Mouse (Mus musculus) bone marrow, adult 2 months (tissue): ENCODE measurements around the gene Camk2g.

Source experiments
- CTCF ChIP-seq: fragments of 200-500 bp; IDR thresholded peaks from 2 replicates; pipeline ENCODE4 v1.5.1; 2011; ENCODE audit warnings: low read length, control low read depth; ENCODE audit not compliant: control insufficient read depth, insufficient read depth
- POLR2A ChIP-seq: fragments of 200-500 bp; IDR thresholded peaks from 2 replicates; pipeline ENCODE4 v1.6.1; 2011; ENCODE audit warnings: low read depth, mild to moderate bottlenecking, control low read depth, low read length, borderline replicate concordance; ENCODE audit not compliant: control insufficient read depth

DNA sequence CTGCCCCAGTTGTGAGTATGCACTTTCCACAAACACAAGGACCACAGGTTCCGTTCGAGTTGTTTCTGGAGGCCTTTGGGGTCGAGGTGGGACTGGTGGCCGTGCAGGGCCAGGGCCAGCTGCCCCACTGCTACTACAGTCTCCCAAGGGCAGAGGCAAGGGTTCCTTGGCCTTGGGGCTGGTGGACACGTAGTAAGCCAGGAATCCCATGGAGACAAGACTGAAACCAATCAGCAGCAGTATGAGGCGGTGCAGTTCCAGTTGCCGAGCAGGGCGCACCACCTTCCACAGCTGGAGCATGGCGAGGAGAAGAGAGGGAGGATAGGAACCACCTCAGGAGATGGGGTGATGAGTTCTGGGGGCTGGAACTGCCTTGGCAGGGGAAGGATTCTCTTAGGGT is 64.0 kb downstream of the Camk2g start:
- TF ChIP-seq CTCF (no peak), POLR2A (no peak)
